Mouse (Mus musculus): ENCODE measurements around the gene Fam228a. TPM values are rescaled to one million over a fixed set of nuclear protein-coding genes. Genes with fewer than 3 reads are reported as not detected.
"Not testable (repeated sequence)": the region's sequence is repeated elsewhere in the genome, so short reads cannot be mapped to it uniquely, and the experiment has no call there.

Fam228a gene
- 1.2 and 1.7 TPM in 2 replicates for polyA plus RNA-seq (2014; fragmentation: Nextera tagmentation; extraction: Ambion mirVana)

DNA sequence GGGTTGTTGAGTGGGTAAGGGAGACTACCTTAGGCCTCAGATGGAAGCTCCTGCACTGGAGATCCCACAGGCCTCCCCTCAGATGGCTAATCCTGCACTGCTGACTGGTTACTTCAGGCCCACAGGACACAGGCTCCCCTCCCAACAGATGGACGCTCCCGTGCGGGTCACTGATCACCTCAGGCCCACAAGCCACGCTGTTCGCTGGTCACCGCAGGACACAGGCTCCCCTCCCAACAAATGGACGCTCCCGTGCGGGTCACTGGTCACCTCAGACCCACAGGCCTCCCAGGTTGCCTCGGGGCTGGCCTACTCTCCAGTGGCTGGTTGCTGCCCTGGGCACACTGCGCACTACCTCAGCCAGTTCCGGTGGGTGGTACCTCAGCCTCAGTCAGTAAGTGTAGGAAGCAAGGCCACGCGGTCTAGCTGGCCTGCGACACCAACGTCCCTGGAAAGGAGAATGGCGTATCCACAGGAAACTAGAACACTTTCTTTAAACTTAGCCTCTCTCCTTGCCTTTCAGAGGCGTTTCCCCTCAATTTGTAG, at the start of gene Fam228a:
Gene Fam228a (minus strand): TSS at position 400 of the 546 bp plus-strand sequence.
- 85% methylated on average over 18 of the region's 18 CpGs for WGBS
- ATAC-seq (ENCODE audit: low read depth): no peak
- Histone ChIP-seq H3K4me1 (ENCODE audit: control insufficient read depth, insufficient read depth, low read length) (no peaks in the 10 kb centered on the region), H3K4me2 (ENCODE audit: low read depth, low read length) (no peak within 1 kb of the TSS), H3K9ac (replicated peaks; ENCODE audit: low read depth, low read length) (no peak within 1 kb of the TSS), H3K36me3 (ENCODE audit: control insufficient read depth, insufficient read depth, low read length) (no peaks in the 10 kb centered on the region), H3K27ac (ENCODE audit: low read depth, low read length) (no peak within 1 kb of the TSS), H3K4me3 (ENCODE audit: low read depth, low read length) (no peak within 1 kb of the TSS), H3K27me3 (ENCODE audit: control insufficient read depth, insufficient read depth, low read length) (no peaks in the 10 kb centered on the region), H3K9me3 (ENCODE audit: control insufficient read depth, low read length) (no peaks in the 10 kb centered on the region)

DNA sequence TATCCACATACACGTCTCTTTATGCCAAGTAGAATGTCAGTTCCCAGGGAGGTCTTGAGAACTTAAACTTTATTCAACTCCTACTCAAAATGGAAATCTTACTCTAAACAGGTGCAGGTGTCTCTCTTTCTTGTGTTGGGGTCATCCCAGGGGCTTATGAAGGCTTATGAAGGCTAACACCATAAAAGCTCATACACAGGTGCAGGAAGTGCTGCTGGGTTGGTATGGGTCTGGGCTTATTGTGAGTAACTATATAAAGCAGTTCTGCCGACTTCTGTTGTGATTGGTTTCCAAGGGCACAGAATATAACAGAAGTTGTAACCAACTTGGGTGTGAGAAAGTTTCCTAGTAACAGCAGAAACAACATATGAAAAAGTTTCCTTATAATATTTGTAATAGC, 46.2 kb upstream of the Fam228a start:
- Histone ChIP-seq H3K27me3 (ENCODE audit: control insufficient read depth, insufficient read depth, low read length) (no peaks in the 10 kb centered on the region), H3K27ac (ENCODE audit: low read depth, low read length) (no peak overlapping the region), H3K36me3 (ENCODE audit: control insufficient read depth, insufficient read depth, low read length) (no peaks in the 10 kb centered on the region), H3K4me1 (ENCODE audit: control insufficient read depth, insufficient read depth, low read length) (no peaks in the 10 kb centered on the region), H3K4me3 (ENCODE audit: low read depth, low read length) (no peak overlapping the region), H3K4me2 (ENCODE audit: low read depth, low read length) (no peak overlapping the region), H3K9ac (replicated peaks; ENCODE audit: low read depth, low read length) (no peak overlapping the region), H3K9me3 (ENCODE audit: control insufficient read depth, low read length) (no peaks in the 10 kb centered on the region)
- ATAC-seq (ENCODE audit: low read depth): no peak
- WGBS: 89% methylated on average over 2 of the region's 2 CpGs

DNA sequence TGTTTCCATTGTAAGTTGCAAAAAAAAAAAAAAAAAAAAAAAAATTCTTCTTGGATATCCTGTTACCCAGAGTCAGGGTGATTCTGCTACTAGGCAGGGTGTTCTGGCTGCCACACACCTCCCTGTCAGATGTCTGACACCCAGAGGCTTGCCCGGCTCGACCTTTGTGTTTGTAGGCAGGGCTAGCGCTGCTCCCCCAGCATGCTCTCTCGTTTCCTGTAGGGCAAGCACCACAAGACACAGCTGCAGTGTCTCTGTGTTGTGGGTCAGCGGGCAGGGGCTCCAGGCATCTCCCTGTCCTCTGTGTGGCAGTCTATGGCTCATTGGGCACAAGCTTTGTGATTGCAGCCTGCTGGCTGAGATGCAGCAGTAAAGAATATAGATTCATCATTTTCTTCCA, 45.4 kb upstream of the Fam228a start:
- H3K4me2 ChIP-seq (ENCODE audit: low read depth, low read length): no peak overlapping the region
- H3K27me3 ChIP-seq (ENCODE audit: control insufficient read depth, insufficient read depth, low read length): no peaks in the 10 kb centered on the region
- no peak overlapping the region for H3K9ac ChIP-seq (replicated peaks; ENCODE audit: low read depth, low read length)
- no peak overlapping the region for H3K27ac ChIP-seq (ENCODE audit: low read depth, low read length)
- H3K9me3 ChIP-seq (ENCODE audit: control insufficient read depth, low read length): no peaks in the 10 kb centered on the region
- ATAC-seq (ENCODE audit: low read depth): no peak
- no peak overlapping the region for H3K4me3 ChIP-seq (ENCODE audit: low read depth, low read length)
- H3K36me3 ChIP-seq (ENCODE audit: control insufficient read depth, insufficient read depth, low read length): no peaks in the 10 kb centered on the region
- WGBS: 64% methylated on average over 5 of the region's 5 CpGs
- H3K4me1 ChIP-seq (ENCODE audit: control insufficient read depth, insufficient read depth, low read length): no peaks in the 10 kb centered on the region

DNA sequence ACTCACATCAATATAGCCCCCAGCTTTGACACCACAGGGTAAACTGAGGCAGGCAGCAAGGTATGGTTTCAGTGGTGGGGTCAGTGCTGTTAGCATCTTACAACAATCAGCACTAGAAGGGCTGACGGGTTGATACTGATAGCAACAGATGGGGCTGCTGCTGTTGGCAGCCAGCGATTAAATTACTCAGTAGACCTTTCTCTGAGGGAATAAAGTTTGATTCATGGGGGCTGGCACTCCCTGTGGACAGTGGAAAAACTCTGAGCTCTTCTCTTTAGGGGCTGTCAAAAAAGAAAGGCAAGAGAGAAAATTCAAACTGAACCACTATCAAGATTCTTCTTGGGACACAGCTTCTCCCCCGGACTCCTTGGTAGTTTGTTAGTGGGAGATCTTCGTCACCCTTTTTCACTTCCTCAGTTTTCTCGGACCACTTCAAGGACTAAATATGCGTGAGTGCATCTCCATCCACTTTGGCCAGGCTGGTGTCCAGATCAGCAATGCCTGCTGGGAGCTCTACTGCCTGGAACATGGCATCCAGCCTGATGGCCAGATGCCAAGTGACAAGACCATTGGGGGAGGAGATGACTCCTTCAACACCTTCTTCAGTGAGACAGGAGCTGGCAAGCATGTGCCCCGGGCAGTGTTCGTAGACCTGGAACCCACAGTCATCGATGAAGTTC, 43.6 kb upstream of the Fam228a start:
- not testable (repeated sequence) for ATAC-seq (ENCODE audit: low read depth); H3K27ac ChIP-seq (ENCODE audit: low read depth, low read length); H3K9ac ChIP-seq (replicated peaks; ENCODE audit: low read depth, low read length); H3K27me3 ChIP-seq (ENCODE audit: control insufficient read depth, insufficient read depth, low read length); H3K36me3 ChIP-seq (ENCODE audit: control insufficient read depth, insufficient read depth, low read length); H3K4me1 ChIP-seq (ENCODE audit: control insufficient read depth, insufficient read depth, low read length); H3K9me3 ChIP-seq (ENCODE audit: control insufficient read depth, low read length); H3K4me2 ChIP-seq (ENCODE audit: low read depth, low read length); H3K4me3 ChIP-seq (ENCODE audit: low read depth, low read length)
- WGBS: 91% methylated on average over 9 of the region's 9 CpGs

DNA sequence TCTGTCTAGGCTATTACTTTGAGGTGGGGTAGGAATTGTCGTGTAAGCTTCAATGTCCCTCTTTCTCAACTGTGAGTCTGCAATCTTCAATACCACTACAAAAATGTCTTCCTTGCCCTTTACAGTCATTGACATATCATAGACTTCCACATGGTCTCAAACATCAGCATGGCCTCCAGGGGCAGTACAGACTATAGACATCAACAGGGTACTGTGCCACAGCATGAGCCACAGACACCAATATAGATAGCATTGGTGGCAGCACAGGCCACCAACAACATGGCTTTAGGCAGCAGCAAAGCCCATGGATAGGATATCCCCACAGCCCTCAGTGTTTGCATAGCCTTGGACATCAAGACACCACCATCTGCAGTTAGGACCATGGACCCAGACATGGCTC, 43.0 kb upstream of the Fam228a start:
- Histone ChIP-seq H3K4me3 (ENCODE audit: low read depth, low read length) (no peak overlapping the region), H3K36me3 (ENCODE audit: control insufficient read depth, insufficient read depth, low read length) (no peaks in the 10 kb centered on the region), H3K27ac (ENCODE audit: low read depth, low read length) (no peak overlapping the region), H3K4me2 (ENCODE audit: low read depth, low read length) (no peak overlapping the region), H3K9me3 (ENCODE audit: control insufficient read depth, low read length) (no peaks in the 10 kb centered on the region), H3K9ac (replicated peaks; ENCODE audit: low read depth, low read length) (no peak overlapping the region), H3K4me1 (ENCODE audit: control insufficient read depth, insufficient read depth, low read length) (no peaks in the 10 kb centered on the region), H3K27me3 (ENCODE audit: control insufficient read depth, insufficient read depth, low read length) (no peaks in the 10 kb centered on the region)
- ATAC-seq (ENCODE audit: low read depth): no peak
- WGBS: 100% methylated on average over 1 of the region's 1 CpGs

DNA sequence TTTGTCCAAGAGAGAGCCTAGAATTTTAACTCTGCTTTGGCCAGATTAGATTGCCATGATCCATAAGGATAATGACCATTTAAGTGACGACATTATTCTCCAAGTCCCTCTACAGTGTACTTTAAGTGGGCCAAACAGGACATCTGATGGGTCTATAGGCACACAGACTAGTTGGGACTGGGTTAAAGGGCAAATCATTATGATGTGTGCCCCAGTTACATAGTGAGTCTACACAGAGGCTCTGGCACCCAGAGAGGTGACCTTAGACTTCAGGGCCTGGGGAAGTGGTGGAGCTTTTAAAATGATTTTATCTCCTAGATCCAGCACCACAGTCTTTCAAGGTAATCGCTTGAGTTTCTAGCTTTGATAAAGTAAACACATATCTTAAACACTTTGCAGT, 42.0 kb upstream of the Fam228a start:
- no peak overlapping the region for H3K4me3 ChIP-seq (ENCODE audit: low read depth, low read length)
- WGBS: 72% methylated on average over 2 of the region's 2 CpGs
- H3K27ac ChIP-seq (ENCODE audit: low read depth, low read length): no peak overlapping the region
- H3K27me3 ChIP-seq (ENCODE audit: control insufficient read depth, insufficient read depth, low read length): no peaks in the 10 kb centered on the region
- H3K36me3 ChIP-seq (ENCODE audit: control insufficient read depth, insufficient read depth, low read length): no peaks in the 10 kb centered on the region
- H3K4me1 ChIP-seq (ENCODE audit: control insufficient read depth, insufficient read depth, low read length): no peaks in the 10 kb centered on the region
- ATAC-seq (ENCODE audit: low read depth): no peak
- H3K4me2 ChIP-seq (ENCODE audit: low read depth, low read length): no peak overlapping the region
- H3K9me3 ChIP-seq (ENCODE audit: control insufficient read depth, low read length): no peaks in the 10 kb centered on the region
- H3K9ac ChIP-seq (replicated peaks; ENCODE audit: low read depth, low read length): no peak overlapping the region

DNA sequence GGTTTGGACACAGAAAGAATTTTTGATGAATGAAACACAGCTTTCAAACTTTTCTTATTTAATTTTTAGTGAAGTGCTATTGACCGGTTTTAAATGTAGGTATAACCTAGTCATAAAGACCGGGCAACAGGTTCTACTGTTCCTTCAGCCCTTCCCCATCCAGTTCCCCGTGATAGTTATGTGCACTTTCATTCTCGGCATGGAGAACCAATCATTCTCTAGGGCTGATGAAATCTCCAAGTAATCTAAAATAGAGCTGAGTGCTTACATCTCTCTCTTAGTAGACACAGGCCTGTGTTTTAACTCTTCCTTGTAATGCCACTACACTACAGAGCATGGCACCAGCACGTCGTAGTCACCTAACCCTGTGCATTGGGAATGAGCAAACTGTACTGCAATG, 39.5 kb upstream of the Fam228a start:
- no peaks in the 10 kb centered on the region for H3K36me3 ChIP-seq (ENCODE audit: control insufficient read depth, insufficient read depth, low read length)
- H3K9ac ChIP-seq (replicated peaks; ENCODE audit: low read depth, low read length): no peak overlapping the region
- H3K4me2 ChIP-seq (ENCODE audit: low read depth, low read length): no peak overlapping the region
- 91% methylated on average over 6 of the region's 6 CpGs for WGBS
- H3K9me3 ChIP-seq (ENCODE audit: control insufficient read depth, low read length): no peaks in the 10 kb centered on the region
- H3K27ac ChIP-seq (ENCODE audit: low read depth, low read length): no peak overlapping the region
- no peak for ATAC-seq (ENCODE audit: low read depth)
- no peaks in the 10 kb centered on the region for H3K4me1 ChIP-seq (ENCODE audit: control insufficient read depth, insufficient read depth, low read length)
- no peaks in the 10 kb centered on the region for H3K27me3 ChIP-seq (ENCODE audit: control insufficient read depth, insufficient read depth, low read length)
- H3K4me3 ChIP-seq (ENCODE audit: low read depth, low read length): no peak overlapping the region

DNA sequence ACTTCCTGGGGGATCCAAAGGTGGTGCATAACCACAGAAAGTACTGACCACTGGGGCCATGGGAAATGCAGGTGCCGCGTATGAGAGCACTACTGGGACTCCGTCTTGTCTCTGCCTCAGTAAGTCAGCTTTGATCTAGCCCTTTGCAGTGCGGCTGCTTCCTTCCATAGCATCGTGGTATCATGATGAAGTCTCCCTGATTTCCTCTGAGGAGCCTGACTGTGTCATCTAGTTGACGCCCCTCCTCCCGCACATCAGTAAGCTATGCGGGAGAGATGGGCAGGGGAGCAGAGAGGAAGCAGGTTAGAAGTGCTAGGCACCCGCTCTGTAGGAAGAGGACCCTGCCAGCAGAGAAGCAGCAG, 37.3 kb upstream of the Fam228a start:
- Histone ChIP-seq H3K36me3 (ENCODE audit: control insufficient read depth, insufficient read depth, low read length) (no peaks in the 10 kb centered on the region), H3K27ac (ENCODE audit: low read depth, low read length) (no peak overlapping the region), H3K9ac (replicated peaks; ENCODE audit: low read depth, low read length) (no peak overlapping the region), H3K4me3 (ENCODE audit: low read depth, low read length) (no peak overlapping the region), H3K4me2 (ENCODE audit: low read depth, low read length) (no peak overlapping the region), H3K4me1 (ENCODE audit: control insufficient read depth, insufficient read depth, low read length) (no peaks in the 10 kb centered on the region), H3K27me3 (ENCODE audit: control insufficient read depth, insufficient read depth, low read length) (no peaks in the 10 kb centered on the region), H3K9me3 (ENCODE audit: control insufficient read depth, low read length) (no peaks in the 10 kb centered on the region)
- no peak for ATAC-seq (ENCODE audit: low read depth)
- WGBS: 77% methylated on average over 9 of the region's 9 CpGs

DNA sequence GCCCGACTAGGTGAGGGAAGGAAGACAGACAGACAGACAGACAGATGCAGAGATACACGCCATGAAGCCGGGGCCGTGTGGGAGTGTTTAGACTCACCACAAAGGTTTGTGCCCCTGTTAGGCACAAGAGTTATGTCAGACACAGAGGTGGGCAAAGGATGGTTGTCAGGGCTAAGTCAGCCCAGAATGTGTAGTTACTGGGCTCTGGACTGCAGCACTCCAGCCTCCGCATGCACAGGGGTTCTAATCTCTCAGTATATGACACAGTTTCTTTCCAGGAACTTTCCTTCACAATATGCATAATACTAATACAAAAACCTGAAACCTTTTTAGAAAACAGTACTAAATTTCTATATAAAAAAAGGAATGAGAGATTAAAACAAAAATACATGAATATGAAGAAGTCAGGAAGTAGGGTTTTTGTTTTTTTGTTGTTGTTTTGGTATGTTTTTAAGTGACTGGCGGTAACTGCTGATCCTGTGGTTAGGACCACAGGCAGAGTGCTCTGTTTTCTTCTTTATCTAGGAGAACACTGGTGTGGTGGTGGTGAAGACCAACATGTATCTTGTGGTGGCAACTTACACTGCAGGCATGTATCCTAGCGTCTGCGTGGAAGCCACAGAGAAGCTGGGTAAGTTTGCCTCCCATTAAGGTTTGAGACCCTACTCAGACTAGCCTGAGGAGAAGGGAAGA, 36.8 kb upstream of the Fam228a start:
- Histone ChIP-seq H3K36me3 (ENCODE audit: control insufficient read depth, insufficient read depth, low read length) (no peaks in the 10 kb centered on the region), H3K27me3 (ENCODE audit: control insufficient read depth, insufficient read depth, low read length) (no peaks in the 10 kb centered on the region), H3K4me2 (ENCODE audit: low read depth, low read length) (no peak overlapping the region), H3K4me1 (ENCODE audit: control insufficient read depth, insufficient read depth, low read length) (no peaks in the 10 kb centered on the region), H3K4me3 (ENCODE audit: low read depth, low read length) (no peak overlapping the region), H3K27ac (ENCODE audit: low read depth, low read length) (no peak overlapping the region), H3K9ac (replicated peaks; ENCODE audit: low read depth, low read length) (no peak overlapping the region), H3K9me3 (ENCODE audit: control insufficient read depth, low read length) (no peaks in the 10 kb centered on the region)
- ATAC-seq (ENCODE audit: low read depth): no peak
- WGBS: 97% methylated on average over 8 of the region's 8 CpGs
